Mouse (Mus musculus) retina, embryonic 14.5 days (tissue): ENCODE measurements at regions not wholly inside any gene's neighbourhood (a gene's known extent, or its start where the extent isn't known, plus 50 kb on each side); places are given as distances from the start of the nearest gene placed in this dataset.

Source experiments
- DNase-seq: peaks from one replicate; pipeline ENCODE4 v3.0.0-alpha.2; 2015; ENCODE audit warnings: low spot score

- no peak for DNase-seq
Observed at GRCm38 (mm10) chr4:71663397-71663796, 94.4 kb downstream of the Gm11232 start.

GRCm38 (mm10) chr4:71640521-71640920 is 117.2 kb downstream of the Gm11232 start:
- DNase-seq, result no peak

- DNase-seq, result peak; percentile 59
Observed at GRCm38 (mm10) chr4:71627088-71627487, 130.7 kb downstream of the Gm11232 start.

GRCm38 (mm10) chr4:71626626-71627025 is 131.1 kb downstream of the Gm11232 start:
- peak; percentile 60 for DNase-seq

- no peak for DNase-seq
Observed at GRCm38 (mm10) chr4:71624771-71625170, 133.0 kb downstream of the Gm11232 start.

- no peak for DNase-seq
Observed at GRCm38 (mm10) chr4:71613720-71614119, 144.0 kb downstream of the Gm11232 start.

- peak; percentile 2 for DNase-seq
Observed at GRCm38 (mm10) chr4:71585880-71586279, 171.9 kb downstream of the Gm11232 start.

GRCm38 (mm10) chr4:71560656-71561055 is 197.1 kb downstream of the Gm11232 start:
- DNase-seq, result no peak

GRCm38 (mm10) chr4:71539200-71539599 is 218.6 kb downstream of the Gm11232 start:
- no peak for DNase-seq

GRCm38 (mm10) chr4:71537971-71538370 is 219.8 kb downstream of the Gm11232 start:
- DNase-seq, result no peak

- no peak for DNase-seq
Observed at GRCm38 (mm10) chr4:71524255-71524970, 233.4 kb downstream of the Gm11232 start.

GRCm38 (mm10) chr4:71520751-71521150 is 237.0 kb downstream of the Gm11232 start:
- DNase-seq, result peak; percentile 22

- peak; percentile 92 for DNase-seq
Observed at GRCm38 (mm10) chr4:71517921-71518404, 239.8 kb downstream of the Gm11232 start.

- DNase-seq, result no peak
Observed at GRCm38 (mm10) chr4:71506911-71507310, 250.9 kb downstream of the Gm11232 start.

- DNase-seq, result no peak
Observed at GRCm38 (mm10) chr4:71489788-71490187, 268.0 kb downstream of the Gm11232 start.

- peak; percentile 36 for DNase-seq
Observed at GRCm38 (mm10) chr4:71488663-71489161, 269.1 kb downstream of the Gm11232 start.

GRCm38 (mm10) chr4:71488059-71488458 is 269.7 kb downstream of the Gm11232 start:
- no peak for DNase-seq

- DNase-seq, result no peak
Observed at GRCm38 (mm10) chr4:71480960-71481359, 276.8 kb downstream of the Gm11232 start.

- no peak for DNase-seq
Observed at GRCm38 (mm10) chr4:71470580-71470979, 287.2 kb downstream of the Gm11232 start.

GRCm38 (mm10) chr4:71454811-71455210 is 303.0 kb downstream of the Gm11232 start:
- no peak for DNase-seq

GRCm38 (mm10) chr4:71453499-71453898 is 304.3 kb downstream of the Gm11232 start:
- DNase-seq, result no peak

GRCm38 (mm10) chr4:71446461-71446860 is 311.3 kb downstream of the Gm11232 start:
- DNase-seq, result no peak

- no peak for DNase-seq
Observed at GRCm38 (mm10) chr4:71431245-71431929, 326.4 kb downstream of the Gm11232 start.
